Mouse (Mus musculus): ENCODE measurements at regions not wholly inside any gene's neighbourhood (a gene's known extent, or its start where the extent isn't known, plus 50 kb on each side); places are given as distances from the start of the nearest gene placed in this dataset.
"Not testable (repeated sequence)": the region's sequence is repeated elsewhere in the genome, so short reads cannot be mapped to it uniquely, and the experiment has no call there.

- no peak for DNase-seq (ENCODE audit: low spot score)
Measured at GRCm38 (mm10) chr15:32749971-32750370, 505.4 kb downstream of the Sema5a start.

- no peak for DNase-seq (ENCODE audit: low spot score)
Measured at GRCm38 (mm10) chr15:32751991-32752390, 507.4 kb downstream of the Sema5a start.

GRCm38 (mm10) chr15:32760141-32760540, 515.5 kb downstream of the Sema5a start:
- no peak for DNase-seq (ENCODE audit: low spot score)

- DNase-seq (ENCODE audit: low spot score): no peak
Measured at GRCm38 (mm10) chr15:32766011-32766701, 521.5 kb downstream of the Sema5a start.

GRCm38 (mm10) chr15:32766746-32767471, 522.3 kb downstream of the Sema5a start:
- DNase-seq (ENCODE audit: low spot score): no peak

- DNase-seq (ENCODE audit: low spot score): not testable (repeated sequence)
Measured at GRCm38 (mm10) chr15:32778226-32778598, 533.6 kb downstream of the Sema5a start.

GRCm38 (mm10) chr15:32778599-32779273, 534.1 kb downstream of the Sema5a start:
- DNase-seq (ENCODE audit: low spot score): peak; percentile 64

- DNase-seq (ENCODE audit: low spot score): not testable (repeated sequence)
Measured at GRCm38 (mm10) chr15:32779274-32779615, 534.6 kb downstream of the Sema5a start.

GRCm38 (mm10) chr15:32781609-32782008, 537.0 kb downstream of the Sema5a start:
- not testable (repeated sequence) for DNase-seq (ENCODE audit: low spot score)

- no peak for DNase-seq (ENCODE audit: low spot score)
Measured at GRCm38 (mm10) chr15:32799222-32799621, 554.6 kb downstream of the Sema5a start.

GRCm38 (mm10) chr15:32810849-32811632, 566.4 kb downstream of the Sema5a start:
- no peak for DNase-seq (ENCODE audit: low spot score)

- no peak for DNase-seq (ENCODE audit: low spot score)
Measured at GRCm38 (mm10) chr15:32839966-32840365, 595.4 kb downstream of the Sema5a start.

Data from left cerebral cortex, adult 11 months (tissue).